Mouse (Mus musculus) bone marrow, adult 2 months (tissue): ENCODE data around the gene Gkn2. TPM values are rescaled to one million over a fixed set of nuclear protein-coding genes. Genes with fewer than 3 reads are reported as not detected.

Experiments
- H3K27ac ChIP-seq: fragments of 200-500 bp; 2 replicates; pipeline ENCODE4 v1.5.1; 2012; ENCODE audit warnings: low read depth, mild to moderate bottlenecking, control low read depth, inconsistent platforms, low read length; ENCODE audit not compliant: control insufficient read depth, poor library complexity, insufficient read depth
- H3K4me1 ChIP-seq: fragments of 200-500 bp; 2 replicates; pipeline ENCODE4 v1.6.1; 2011; ENCODE audit warnings: low read length; ENCODE audit not compliant: control insufficient read depth, insufficient read depth
- H3K4me3 ChIP-seq: fragments of 200-500 bp; replicated peaks from 2 replicates; pipeline ENCODE3; 2011; ENCODE audit warnings: mild to moderate bottlenecking, low read depth, low read length, control low read depth; ENCODE audit not compliant: control insufficient read depth
- CTCF ChIP-seq: fragments of 200-500 bp; IDR thresholded peaks from 2 replicates; pipeline ENCODE4 v1.5.1; 2011; ENCODE audit warnings: low read length, control low read depth; ENCODE audit not compliant: control insufficient read depth, insufficient read depth
- POLR2A ChIP-seq: fragments of 200-500 bp; IDR thresholded peaks from 2 replicates; pipeline ENCODE4 v1.6.1; 2011; ENCODE audit warnings: low read depth, mild to moderate bottlenecking, control low read depth, low read length, borderline replicate concordance; ENCODE audit not compliant: control insufficient read depth
- WGBS: fragments of 180-500 bp; shearing (Covaris S2); methylation state at CpG from one replicate; pipeline ENCODE4 v1.1.7; 2018; 5-methylcytosine and 5-hydroxymethylcytosine counted together
- polyA plus RNA-seq: library from polyadenylated mRNA; stranded (reverse); fragments of >200 nt; gene quantifications from 2 replicates; pipeline ENCODE4 v1.2.4, GENCODE M21; 2011; ENCODE audit warnings: low replicate concordance; ENCODE audit not compliant: missing spikeins, insufficient read depth, insufficient read length

The Gkn2 gene
- polyA plus RNA-seq, 1 experiment: not detected

GRCm38 (mm10) chr6:87393466-87394205 is 20.5 kb downstream of the Gkn2 start:
- TF ChIP-seq CTCF: no peak
- no peak for TF ChIP-seq POLR2A
- Histone ChIP-seq H3K4me3 (no peak overlapping the region), H3K27ac (no peak overlapping the region), H3K4me1 (no peaks in the 10 kb centered on the region)
- 37% methylated on average over 8 of the region's 8 CpGs for WGBS

- no peak for TF ChIP-seq CTCF
- no peak for TF ChIP-seq POLR2A
- no peak overlapping the region for H3K27ac ChIP-seq
- 69% methylated on average over 9 of the region's 9 CpGs for WGBS
- H3K4me1 ChIP-seq: no peaks in the 10 kb centered on the region; the same call in 1 of the 2 replicates
- H3K4me3 ChIP-seq: no peak overlapping the region
These were observed 21.6 kb downstream of the Gkn2 start for GRCm38 (mm10) chr6:87394783-87395182.

- H3K27ac ChIP-seq: no peak overlapping the region
- TF ChIP-seq POLR2A (no peak), CTCF (peak; percentile 98)
- H3K4me1 ChIP-seq: peaks cover 2% of the 10 kb centered on the region; the same call in 1 of the 2 replicates
- H3K4me3 ChIP-seq: no peak overlapping the region
- 0% methylated on average over 5 of the region's 5 CpGs for WGBS
These were observed 26.0 kb downstream of the Gkn2 start for GRCm38 (mm10) chr6:87399137-87399536.

GRCm38 (mm10) chr6:87399886-87400566 is 26.9 kb downstream of the Gkn2 start:
- Histone ChIP-seq H3K4me3 (no peak overlapping the region), H3K4me1 (peaks cover 2% of the 10 kb centered on the region; the same call in 1 of the 2 replicates), H3K27ac (peak overlapping the region; percentile 13; the same call in 1 of the 2 replicates)
- TF ChIP-seq CTCF: no peak
- WGBS: under 1% methylated on average over 4 of the region's 4 CpGs

GRCm38 (mm10) chr6:87401456-87401855 is 28.3 kb downstream of the Gkn2 start:
- H3K27ac ChIP-seq: no peak overlapping the region
- WGBS: 80% methylated on average over 6 of the region's 6 CpGs
- no peak for TF ChIP-seq POLR2A
- TF ChIP-seq CTCF: no peak
- H3K4me1 ChIP-seq: peaks cover 2% of the 10 kb centered on the region; the same call in 1 of the 2 replicates
- H3K4me3 ChIP-seq: no peak overlapping the region

- Histone ChIP-seq H3K27ac (no peak overlapping the region), H3K4me3 (no peak overlapping the region), H3K4me1 (no peaks in the 10 kb centered on the region)
- WGBS: 56% methylated on average over 3 of the region's 3 CpGs
- TF ChIP-seq CTCF: no peak
- TF ChIP-seq POLR2A: no peak
These were observed 38.9 kb downstream of the Gkn2 start for GRCm38 (mm10) chr6:87412011-87412410.

GRCm38 (mm10) chr6:87422304-87422703 is 49.1 kb downstream of the Gkn2 start:
- Histone ChIP-seq H3K4me3 (no peak overlapping the region), H3K4me1 (no peaks in the 10 kb centered on the region), H3K27ac (no peak overlapping the region)
- TF ChIP-seq POLR2A (no peak), CTCF (no peak)
- 76% methylated on average over 7 of the region's 7 CpGs for WGBS

- 48% methylated on average over 19 of the region's 19 CpGs for WGBS
- H3K27ac ChIP-seq: no peak overlapping the region
- TF ChIP-seq POLR2A: no peak
- TF ChIP-seq CTCF: no peak
- H3K4me1 ChIP-seq: no peaks in the 10 kb centered on the region
- no peak overlapping the region for H3K4me3 ChIP-seq
These were observed 51.1 kb downstream of the Gkn2 start for GRCm38 (mm10) chr6:87424037-87424816.
